14 mouse cellular contexts compared by ENCODE assay signal in genomic region chr8:111626528-111626820, GRCm38 (mm10). TPM values are rescaled to one million over a fixed set of nuclear protein-coding genes. Genes with fewer than 3 reads are reported as not detected.
DNase-seq lines count a peak whose midpoint lies in the region; ATAC-seq and TF ChIP-seq lines count a peak whose summit lies in the region.
"Had no signal": no experiment of that assay in that cellular context is flagged by ENCODE, and none has a peak within 500 bp of the region (broad histone marks: within the 10 kb centered on the region; RNA-seq: fewer than 3 reads in every experiment).

No protein-coding gene starts in this region.

- H3K4me3 ChIP-seq in E14TG2a.4 (replicated peaks; ENCODE audit: low read length), result peak overlapping the region; percentile 68
- no peak overlapping the region for H3K4me3 ChIP-seq in forebrain, embryonic 10.5 days
- no peak overlapping the region for H3K4me3 ChIP-seq in hindbrain, embryonic 16.5 days (ENCODE audit: low read length)
- H3K4me3 ChIP-seq: embryonic facial prominence, embryonic 13.5 days; heart, embryonic 12.5 days; limb, embryonic 15.5 days; midbrain, embryonic 13.5 days had no signal

- peaks cover 92% of the 10 kb centered on the region for H3K4me1 ChIP-seq in E14TG2a.4 (replicated peaks; ENCODE audit: low read depth, low read length)
- peaks cover 14% of the 10 kb centered on the region for H3K4me1 ChIP-seq in forebrain, embryonic 10.5 days
- H3K4me1 ChIP-seq in hindbrain, embryonic 16.5 days (ENCODE audit: control insufficient read depth, insufficient read depth, low read depth, low read length), result peaks cover 8% of the 10 kb centered on the region

- H3K27me3 ChIP-seq in E14TG2a.4 (ENCODE audit: insufficient read depth, low read length), result peaks cover 32% of the 10 kb centered on the region
- no peaks in the 10 kb centered on the region for H3K27me3 ChIP-seq in forebrain, embryonic 10.5 days (ENCODE audit: poor library complexity, severe bottlenecking)
- H3K27me3 ChIP-seq in hindbrain, embryonic 16.5 days (replicated peaks; ENCODE audit: control insufficient read depth, insufficient read depth, low read length), result no peaks in the 10 kb centered on the region
- H3K27me3 ChIP-seq: embryonic facial prominence, embryonic 13.5 days; heart, embryonic 12.5 days; limb, embryonic 15.5 days; midbrain, embryonic 13.5 days had no signal

- no peak for ATAC-seq in hindbrain, embryonic 16.5 days
- ATAC-seq: midbrain, embryonic 13.5 days had no signal

- no peak for TF ChIP-seq CTCF in E14TG2a.4 (conservative IDR thresholded peaks at IDR 0.05; ENCODE audit: low read length)

- H3K4me2 ChIP-seq in hindbrain, embryonic 16.5 days (ENCODE audit: low read length), result no peak overlapping the region
- H3K4me2 ChIP-seq: embryonic facial prominence, embryonic 13.5 days; heart, embryonic 12.5 days; limb, embryonic 15.5 days; midbrain, embryonic 13.5 days had no signal

- no peak overlapping the region for H3K27ac ChIP-seq in forebrain, embryonic 10.5 days
- H3K27ac ChIP-seq in hindbrain, embryonic 16.5 days (ENCODE audit: low read depth, low read length), result no peak overlapping the region
- H3K27ac ChIP-seq: embryonic facial prominence, embryonic 13.5 days; limb, embryonic 15.5 days; macrophage; midbrain, embryonic 13.5 days; stomach, postnatal 0 days had no signal

- H3K36me3 ChIP-seq in E14TG2a.4 (ENCODE audit: insufficient read depth, low read length), result 0 out of 2 replicates have a peak, but pooled peaks cover 3% of the 10 kb centered on the region
- peaks cover 53% of the 10 kb centered on the region for H3K36me3 ChIP-seq in forebrain, embryonic 10.5 days (replicated peaks)
- H3K36me3 ChIP-seq in hindbrain, embryonic 16.5 days (ENCODE audit: control insufficient read depth, insufficient read depth, low read length), result no peaks in the 10 kb centered on the region

- 87% methylated on average over 8 of the region's 8 CpGs for WGBS in forebrain, embryonic 10.5 days
- WGBS in hindbrain, embryonic 16.5 days, result 80% methylated on average over 8 of the region's 8 CpGs

- DNase-seq in heart, adult 11 months, result peak; percentile 85
- no peak for DNase-seq in heart, adult 8-10 months (ENCODE audit: low spot score)
- DNase-seq in ovary, postnatal 36 days (ENCODE audit: low spot score), result peak; percentile 16
- DNase-seq in ovary, postnatal 14 days (ENCODE audit: low spot score), result no peak
- peak; percentile 40 for DNase-seq in cerebellum, adult 9-10 months
- DNase-seq in forebrain, embryonic 10.5 days (ENCODE audit: extremely low spot score, low spot score), result no peak

- no peaks in the 10 kb centered on the region for H3K9me3 ChIP-seq in E14TG2a.4 (ENCODE audit: low read length)
- H3K9me3 ChIP-seq in forebrain, embryonic 10.5 days, result no peaks in the 10 kb centered on the region
- H3K9me3 ChIP-seq in hindbrain, embryonic 16.5 days (ENCODE audit: control insufficient read depth, low read length), result no peaks in the 10 kb centered on the region
- H3K9me3 ChIP-seq: embryonic facial prominence, embryonic 13.5 days; heart, embryonic 12.5 days; limb, embryonic 15.5 days; midbrain, embryonic 13.5 days had no signal

- no peak overlapping the region for H3K9ac ChIP-seq in hindbrain, embryonic 16.5 days (ENCODE audit: low read depth, low read length)
- H3K9ac ChIP-seq: embryonic facial prominence, embryonic 13.5 days; heart, embryonic 12.5 days; limb, embryonic 15.5 days; midbrain, embryonic 13.5 days had no signal

RNA-seq across cellular contexts. Expression of gene Ldhd, which starts 3.7 kb away (rescaled TPM):
- total RNA-seq in heart, adult 8-10 months (2022), result 10 to 100 TPM; 48.8 to 58.2 (median 54.8) TPM
- 0.14 TPM in 1 of 2 replicates, not detected in the other for polyA plus RNA-seq in forebrain, embryonic 10.5 days (2016; fragmentation: Nextera tagmentation; extraction: Ambion mirVana)
- 1.3 and 1.5 TPM in 2 replicates for polyA plus RNA-seq in hindbrain, embryonic 16.5 days (2015; fragmentation: Nextera tagmentation; extraction: Ambion mirVana)

RNA-seq across cellular contexts. Expression of gene Zfp1, which starts 16.7 kb away (rescaled TPM):
- total RNA-seq in heart, adult 8-10 months (2022), result 1 to 10 TPM; 5.6 to 8.6 (median 8.1) TPM
- 23.0 and 24.3 TPM in 2 replicates for polyA plus RNA-seq in forebrain, embryonic 10.5 days (2016; fragmentation: Nextera tagmentation; extraction: Ambion mirVana)
- polyA plus RNA-seq in hindbrain, embryonic 16.5 days (2015; fragmentation: Nextera tagmentation; extraction: Ambion mirVana), result 25.1 and 25.5 TPM in 2 replicates

Comparison
In these comparisons a context has a peak if more than half of its experiments do, and no peak if none do; other contexts are left out.
1. DNase-seq: peak in heart, adult 11 months (single experiment), ovary, postnatal 36 days (single experiment) and cerebellum, adult 9-10 months (single experiment); none in heart, adult 8-10 months (single experiment), ovary, postnatal 14 days (single experiment) and forebrain, embryonic 10.5 days (single experiment).